Comparison of ENCODE assay signal across 12 mouse cellular contexts in genomic region chr10:61045081-61045480, GRCm38 (mm10). TPM values are rescaled to one million over a fixed set of nuclear protein-coding genes. Genes with fewer than 3 reads are reported as not detected.
A peak's percentile ranks its signal among the peaks of the same experiment; 100 is the strongest.
DNase-seq lines count a peak whose midpoint lies in the region; ATAC-seq and TF ChIP-seq lines count a peak whose summit lies in the region.
"Had no signal": no experiment of that assay in that cellular context is flagged by ENCODE, and none has a peak within 500 bp of the region (broad histone marks: within the 10 kb centered on the region; RNA-seq: fewer than 3 reads in every experiment).

No protein-coding gene starts in this region.

- H3K4me2 ChIP-seq in forebrain, embryonic 12.5 days, result no peak overlapping the region
- H3K4me2 ChIP-seq in forebrain, postnatal 0 days (ENCODE audit: low read depth), result no peak overlapping the region
- H3K4me2 ChIP-seq in lung, embryonic 15.5 days, result no peak overlapping the region
- no peak overlapping the region for H3K4me2 ChIP-seq in hindbrain, postnatal 0 days (ENCODE audit: low read depth, low read length)
- H3K4me2 ChIP-seq in neural tube, embryonic 15.5 days, result no peak overlapping the region
- H3K4me2 ChIP-seq: heart, embryonic 12.5 days had no signal

- no peak for DNase-seq in forebrain, postnatal 0 days
- DNase-seq in lung, postnatal 14 days, result no peak
- peak; percentile 34 for DNase-seq in hindbrain, postnatal 0 days (ENCODE audit: low spot score)
- DNase-seq in cerebellum, adult 9-10 months, result no peak
- DNase-seq: kidney, postnatal 14 days; left cerebral cortex, postnatal 4 days had no signal

- H3K27me3 ChIP-seq in forebrain, embryonic 12.5 days, result no peaks in the 10 kb centered on the region
- H3K27me3 ChIP-seq in forebrain, postnatal 0 days (ENCODE audit: insufficient read depth, low read length), result no peaks in the 10 kb centered on the region
- no peaks in the 10 kb centered on the region for H3K27me3 ChIP-seq in lung, embryonic 15.5 days
- no peaks in the 10 kb centered on the region for H3K27me3 ChIP-seq in hindbrain, postnatal 0 days (ENCODE audit: insufficient read depth, low read length)
- H3K27me3 ChIP-seq in neural tube, embryonic 15.5 days (replicated peaks), result no peaks in the 10 kb centered on the region

- H3K36me3 ChIP-seq in forebrain, embryonic 12.5 days (replicated peaks), result no peaks in the 10 kb centered on the region
- no peaks in the 10 kb centered on the region for H3K36me3 ChIP-seq in forebrain, postnatal 0 days (ENCODE audit: insufficient read depth)
- no peaks in the 10 kb centered on the region for H3K36me3 ChIP-seq in lung, embryonic 15.5 days
- H3K36me3 ChIP-seq in hindbrain, postnatal 0 days (ENCODE audit: insufficient read depth, low read length), result no peaks in the 10 kb centered on the region
- H3K36me3 ChIP-seq in neural tube, embryonic 15.5 days, result no peaks in the 10 kb centered on the region
- H3K36me3 ChIP-seq: heart, embryonic 12.5 days had no signal

- no peak for TF ChIP-seq CTCF in forebrain, postnatal 0 days (IDR thresholded peaks at IDR 0.05; ENCODE audit: low read depth)
- TF ChIP-seq CTCF in hindbrain, postnatal 0 days (IDR thresholded peaks at IDR 0.05; ENCODE audit: low read depth), result no peak

- 0 out of 2 replicates have a peak, but pooled peaks have one; percentile 53 for ATAC-seq in forebrain, embryonic 12.5 days (ENCODE audit: low FRiP score)
- ATAC-seq in forebrain, postnatal 0 days, result no peak
- peak; percentile 32; the same call in 1 of the 2 replicates for ATAC-seq in lung, embryonic 15.5 days (ENCODE audit: borderline replicate concordance, extremely low read depth, low FRiP score, low TSS enrichment)
- no peak for ATAC-seq in hindbrain, postnatal 0 days
- ATAC-seq in neural tube, embryonic 15.5 days (ENCODE audit: low FRiP score), result peak; percentile 59; the same call in 1 of the 2 replicates
- no peak for ATAC-seq in erythroid progenitor cell, adult 5-6 weeks (replicated peaks; ENCODE audit: low FRiP score, poor library complexity, severe bottlenecking)

- no peak overlapping the region for H3K4me3 ChIP-seq in forebrain, embryonic 12.5 days (replicated peaks)
- no peak overlapping the region for H3K4me3 ChIP-seq in forebrain, postnatal 0 days (ENCODE audit: low read depth, low read length)
- no peak overlapping the region for H3K4me3 ChIP-seq in lung, embryonic 15.5 days
- H3K4me3 ChIP-seq in hindbrain, postnatal 0 days (ENCODE audit: low read length), result no peak overlapping the region
- H3K4me3 ChIP-seq in neural tube, embryonic 15.5 days (replicated peaks), result no peak overlapping the region
- H3K4me3 ChIP-seq: heart, embryonic 12.5 days had no signal

- no peak overlapping the region for H3K27ac ChIP-seq in forebrain, embryonic 12.5 days
- no peak overlapping the region for H3K27ac ChIP-seq in forebrain, postnatal 0 days (ENCODE audit: low read depth, low read length)
- no peak overlapping the region for H3K27ac ChIP-seq in lung, embryonic 15.5 days
- no peak overlapping the region for H3K27ac ChIP-seq in hindbrain, postnatal 0 days
- H3K27ac ChIP-seq in neural tube, embryonic 15.5 days (replicated peaks), result no peak overlapping the region

- H3K4me1 ChIP-seq in forebrain, embryonic 12.5 days, result no peaks in the 10 kb centered on the region
- no peaks in the 10 kb centered on the region for H3K4me1 ChIP-seq in forebrain, postnatal 0 days (ENCODE audit: insufficient read depth)
- H3K4me1 ChIP-seq in lung, embryonic 15.5 days, result peaks cover 8% of the 10 kb centered on the region
- no peaks in the 10 kb centered on the region for H3K4me1 ChIP-seq in hindbrain, postnatal 0 days (ENCODE audit: insufficient read depth, low read length)
- H3K4me1 ChIP-seq in neural tube, embryonic 15.5 days, result no peaks in the 10 kb centered on the region; the same call in 1 of the 2 replicates

- H3K9me3 ChIP-seq in forebrain, embryonic 12.5 days, result no peaks in the 10 kb centered on the region
- no peaks in the 10 kb centered on the region for H3K9me3 ChIP-seq in forebrain, postnatal 0 days (ENCODE audit: low read length)
- H3K9me3 ChIP-seq in lung, embryonic 15.5 days, result no peaks in the 10 kb centered on the region
- H3K9me3 ChIP-seq in hindbrain, postnatal 0 days (ENCODE audit: low read length), result no peaks in the 10 kb centered on the region
- no peaks in the 10 kb centered on the region for H3K9me3 ChIP-seq in neural tube, embryonic 15.5 days (replicated peaks)
- H3K9me3 ChIP-seq: heart, embryonic 12.5 days had no signal

- 21% methylated on average over 8 of the region's 8 CpGs for WGBS in forebrain, embryonic 12.5 days
- 13% methylated on average over 8 of the region's 8 CpGs for WGBS in forebrain, postnatal 0 days
- 15% methylated on average over 8 of the region's 8 CpGs for WGBS in lung, embryonic 15.5 days
- WGBS in hindbrain, postnatal 0 days, result 12% methylated on average over 7 of the region's 8 CpGs
- WGBS in neural tube, embryonic 15.5 days, result 8% methylated on average over 8 of the region's 8 CpGs

- no peak overlapping the region for H3K9ac ChIP-seq in forebrain, embryonic 12.5 days
- no peak overlapping the region for H3K9ac ChIP-seq in forebrain, postnatal 0 days
- H3K9ac ChIP-seq in lung, embryonic 15.5 days, result no peak overlapping the region
- H3K9ac ChIP-seq in hindbrain, postnatal 0 days (replicated peaks; ENCODE audit: low read length), result no peak overlapping the region
- no peak overlapping the region for H3K9ac ChIP-seq in neural tube, embryonic 15.5 days (replicated peaks)
- H3K9ac ChIP-seq: heart, embryonic 12.5 days had no signal

RNA-seq across cellular contexts. Expression of gene Pcbd1, which starts 44.0 kb away (rescaled TPM):
- polyA plus RNA-seq in forebrain, embryonic 12.5 days (2016; fragmentation: Nextera tagmentation; extraction: Ambion mirVana), result 16.7 and 18.2 TPM in 2 replicates
- 13.6 and 15.3 TPM in 2 replicates for total RNA-seq in forebrain, postnatal 0 days (2014; rRNA removed)
- polyA plus RNA-seq in forebrain, postnatal 0 days (2015; fragmentation: Nextera tagmentation; extraction: Ambion mirVana), result 29.7 and 47.8 TPM in 2 replicates
- polyA plus RNA-seq in lung, embryonic 15.5 days (2015; fragmentation: Nextera tagmentation; extraction: Ambion mirVana), result 70.4 and 73.5 TPM in 2 replicates
- 22.6 and 36.6 TPM in 2 replicates for total RNA-seq in hindbrain, postnatal 0 days (2014; rRNA removed)
- 62.9 and 63.3 TPM in 2 replicates for polyA plus RNA-seq in hindbrain, postnatal 0 days (2015; fragmentation: Nextera tagmentation; extraction: Ambion mirVana)
- polyA plus RNA-seq in neural tube, embryonic 15.5 days (2015; fragmentation: Nextera tagmentation; extraction: Ambion mirVana), result 48.6 and 52.2 TPM in 2 replicates
- 9.4 TPM in 1 of 2 replicates, not detected in the other for total RNA-seq in erythroid progenitor cell, adult 5-6 weeks (2015; ENCODE audit: low replicate concordance)
- total RNA-seq in erythroid progenitor cell, adult 5-6 weeks (2017; ENCODE audit: low replicate concordance), result not detected in 2 replicates
- total RNA-seq: megakaryocyte, adult 5-6 weeks had no signal

Comparison
In these comparisons a context has a peak if more than half of its experiments do, and no peak if none do; other contexts are left out.
1. ATAC-seq: peak in forebrain, embryonic 12.5 days (single experiment), lung, embryonic 15.5 days (single experiment) and neural tube, embryonic 15.5 days (single experiment); none in forebrain, postnatal 0 days (single experiment), hindbrain, postnatal 0 days (single experiment) and erythroid progenitor cell, adult 5-6 weeks (single experiment).